Mouse (Mus musculus): Measurements from ENCODE around the gene Lrch1. TPM values are rescaled to one million over a fixed set of nuclear protein-coding genes. Genes with fewer than 3 reads are reported as not detected.

Lrch1 gene
- polyA plus RNA-seq, 1 experiment from 2014 or later: 18.3 TPM

GRCm38 (mm10) chr14:74861456-74861855 lies 86.2 kb downstream of the Lrch1 start:
- Histone ChIP-seq H3K4me2 (ENCODE audit: low read depth, low read length) (no peak overlapping the region), H3K27ac (ENCODE audit: low read length) (no peak overlapping the region), H3K4me3 (ENCODE audit: low read length) (no peak overlapping the region), H3K36me3 (ENCODE audit: control insufficient read depth, insufficient read depth, low read length) (peaks cover 5% of the 10 kb centered on the region), H3K4me1 (replicated peaks; ENCODE audit: control insufficient read depth, insufficient read depth, low read length) (peaks cover 18% of the 10 kb centered on the region), H3K9me3 (ENCODE audit: control insufficient read depth, low read length) (no peaks in the 10 kb centered on the region), H3K27me3 (ENCODE audit: control insufficient read depth, insufficient read depth, low read depth, low read length) (no peaks in the 10 kb centered on the region), H3K9ac (ENCODE audit: low read length) (no peak overlapping the region)
- ATAC-seq (ENCODE audit: low read depth): no peak
- 88% methylated on average over 9 of the region's 9 CpGs for WGBS

DNA sequence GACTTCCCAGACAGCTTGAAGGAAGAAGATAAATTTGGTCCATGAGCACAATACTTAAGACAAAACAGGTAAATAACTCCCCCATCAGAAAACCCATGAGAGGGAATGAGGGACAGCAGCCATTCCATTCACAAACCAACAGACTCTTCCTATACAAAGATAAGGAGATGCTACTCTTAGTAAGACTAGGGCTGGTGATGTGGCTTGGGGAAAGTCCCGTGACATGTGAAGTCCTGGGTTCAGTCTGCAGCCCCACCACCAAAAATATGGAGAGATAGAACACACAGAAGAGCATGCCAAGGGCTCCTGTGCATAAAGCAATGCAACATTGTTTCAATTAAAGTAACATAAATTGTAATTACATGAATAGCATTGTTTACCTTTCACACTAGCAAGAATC lies 88.5 kb downstream of the Lrch1 start:
- Histone ChIP-seq H3K4me2 (ENCODE audit: low read depth, low read length) (no peak overlapping the region), H3K9me3 (ENCODE audit: control insufficient read depth, low read length) (no peaks in the 10 kb centered on the region), H3K9ac (ENCODE audit: low read length) (no peak overlapping the region), H3K4me1 (replicated peaks; ENCODE audit: control insufficient read depth, insufficient read depth, low read length) (peaks cover 8% of the 10 kb centered on the region), H3K36me3 (ENCODE audit: control insufficient read depth, insufficient read depth, low read length) (peaks cover 10% of the 10 kb centered on the region), H3K27ac (ENCODE audit: low read length) (no peak overlapping the region), H3K4me3 (ENCODE audit: low read length) (no peak overlapping the region), H3K27me3 (ENCODE audit: control insufficient read depth, insufficient read depth, low read depth, low read length) (no peaks in the 10 kb centered on the region)
- WGBS: 89% methylated on average over 1 of the region's 1 CpGs
- no peak for ATAC-seq (ENCODE audit: low read depth)

DNA sequence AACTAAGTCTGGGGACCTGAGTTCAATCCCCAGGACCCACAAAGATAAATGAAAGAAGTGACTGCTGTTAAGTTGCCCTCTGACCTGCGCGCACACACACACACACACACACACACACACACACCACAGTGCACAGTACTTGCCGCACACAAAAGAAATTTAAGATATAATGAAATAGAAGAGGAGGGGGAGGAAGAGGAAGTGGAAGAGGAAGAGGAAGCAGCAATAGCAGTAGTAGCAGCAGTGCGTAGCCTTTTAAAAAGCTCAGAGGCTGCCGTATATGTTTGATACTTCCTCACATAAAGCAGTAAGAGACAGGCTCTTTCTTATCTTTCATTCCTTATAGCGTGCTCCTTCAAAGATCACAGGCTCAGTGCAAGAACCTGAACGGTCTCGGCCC lies 92.2 kb downstream of the Lrch1 start:
- 84% methylated on average over 8 of the region's 8 CpGs for WGBS
- no peak for ATAC-seq (ENCODE audit: low read depth)

GRCm38 (mm10) chr14:74853759-74854100 lies 93.9 kb downstream of the Lrch1 start:
- Histone ChIP-seq H3K27me3 (ENCODE audit: control insufficient read depth, insufficient read depth, low read depth, low read length) (no peaks in the 10 kb centered on the region), H3K36me3 (ENCODE audit: control insufficient read depth, insufficient read depth, low read length) (peaks cover 10% of the 10 kb centered on the region), H3K4me3 (ENCODE audit: low read length) (no peak overlapping the region), H3K27ac (ENCODE audit: low read length) (peak overlapping the region; percentile 97), H3K4me1 (replicated peaks; ENCODE audit: control insufficient read depth, insufficient read depth, low read length) (peaks cover 42% of the 10 kb centered on the region), H3K9ac (ENCODE audit: low read length) (no peak overlapping the region; the same call in 1 of the 2 replicates), H3K9me3 (ENCODE audit: control insufficient read depth, low read length) (no peaks in the 10 kb centered on the region), H3K4me2 (ENCODE audit: low read depth, low read length) (peak overlapping the region; percentile 22; the same call in 1 of the 2 replicates)
- ATAC-seq (ENCODE audit: low read depth): peak; percentile 61
- WGBS: 38% methylated on average over 4 of the region's 4 CpGs

More for the DNA sequence above, 92.2 kb downstream of the Lrch1 start:
- no peak overlapping the region for H3K9ac ChIP-seq (ENCODE audit: low read length)
- peaks cover 34% of the 10 kb centered on the region for H3K4me1 ChIP-seq (replicated peaks; ENCODE audit: control insufficient read depth, insufficient read depth, low read length)
- no peak overlapping the region for H3K4me3 ChIP-seq (ENCODE audit: low read length)
- no peaks in the 10 kb centered on the region for H3K27me3 ChIP-seq (ENCODE audit: control insufficient read depth, insufficient read depth, low read depth, low read length)
- peaks cover 10% of the 10 kb centered on the region for H3K36me3 ChIP-seq (ENCODE audit: control insufficient read depth, insufficient read depth, low read length)
- H3K27ac ChIP-seq (ENCODE audit: low read length): no peak overlapping the region
- no peaks in the 10 kb centered on the region for H3K9me3 ChIP-seq (ENCODE audit: control insufficient read depth, low read length)
- no peak overlapping the region for H3K4me2 ChIP-seq (ENCODE audit: low read depth, low read length)

- H3K9me3 ChIP-seq (ENCODE audit: control insufficient read depth, low read length): no peaks in the 10 kb centered on the region
- peaks cover 46% of the 10 kb centered on the region for H3K4me1 ChIP-seq (replicated peaks; ENCODE audit: control insufficient read depth, insufficient read depth, low read length)
- H3K27me3 ChIP-seq (ENCODE audit: control insufficient read depth, insufficient read depth, low read depth, low read length): no peaks in the 10 kb centered on the region
- WGBS: 4% methylated on average over 16 of the region's 16 CpGs
- H3K9ac ChIP-seq (ENCODE audit: low read length): peak overlapping the region; percentile 34
- H3K4me3 ChIP-seq (ENCODE audit: low read length): peak overlapping the region; percentile 14; the same call in 1 of the 2 replicates
- peak overlapping the region; percentile 34 for H3K4me2 ChIP-seq (ENCODE audit: low read depth, low read length)
- peaks cover 10% of the 10 kb centered on the region for H3K36me3 ChIP-seq (ENCODE audit: control insufficient read depth, insufficient read depth, low read length)
- ATAC-seq (ENCODE audit: low read depth): peak; percentile 81
- H3K27ac ChIP-seq (ENCODE audit: low read length): peak overlapping the region; percentile 97
Observed at GRCm38 (mm10) chr14:74852965-74853758, 94.5 kb downstream of the Lrch1 start.

DNA sequence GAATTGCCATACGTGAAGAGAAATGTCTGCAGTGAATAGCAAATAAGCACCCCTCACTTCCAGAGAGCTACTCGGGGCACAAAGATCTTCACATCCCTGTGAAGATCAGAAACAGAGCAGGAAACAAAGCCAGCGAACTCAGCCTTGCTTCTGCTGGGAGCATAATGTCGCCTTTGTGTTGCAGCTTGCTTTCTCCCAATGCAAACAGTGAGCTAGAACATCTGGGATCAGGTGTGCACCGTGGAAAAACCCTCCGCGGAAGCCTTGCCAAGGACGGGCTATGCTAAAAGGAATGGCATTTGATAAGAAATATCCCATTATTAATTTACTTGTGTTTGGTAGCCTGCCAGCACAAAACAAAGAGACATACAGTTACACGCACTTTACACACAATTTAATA lies 95.8 kb downstream of the Lrch1 start:
- WGBS: 30% methylated on average over 9 of the region's 9 CpGs
- no peaks in the 10 kb centered on the region for H3K9me3 ChIP-seq (ENCODE audit: control insufficient read depth, low read length)
- peak overlapping the region; percentile 97; the same call in 1 of the 2 replicates for H3K27ac ChIP-seq (ENCODE audit: low read length)
- H3K4me3 ChIP-seq (ENCODE audit: low read length): no peak overlapping the region
- H3K27me3 ChIP-seq (ENCODE audit: control insufficient read depth, insufficient read depth, low read depth, low read length): no peaks in the 10 kb centered on the region
- no peak for ATAC-seq (ENCODE audit: low read depth)
- H3K4me1 ChIP-seq (replicated peaks; ENCODE audit: control insufficient read depth, insufficient read depth, low read length): peaks cover 59% of the 10 kb centered on the region
- no peak overlapping the region for H3K9ac ChIP-seq (ENCODE audit: low read length)
- no peak overlapping the region for H3K4me2 ChIP-seq (ENCODE audit: low read depth, low read length)
- H3K36me3 ChIP-seq (ENCODE audit: control insufficient read depth, insufficient read depth, low read length): peaks cover 8% of the 10 kb centered on the region

GRCm38 (mm10) chr14:74849020-74849419 lies 98.7 kb downstream of the Lrch1 start:
- 24% methylated on average over 6 of the region's 6 CpGs for WGBS
- Histone ChIP-seq H3K9me3 (ENCODE audit: control insufficient read depth, low read length) (no peaks in the 10 kb centered on the region), H3K9ac (ENCODE audit: low read length) (no peak overlapping the region), H3K4me2 (ENCODE audit: low read depth, low read length) (no peak overlapping the region), H3K4me3 (ENCODE audit: low read length) (no peak overlapping the region), H3K27ac (ENCODE audit: low read length) (peak overlapping the region; percentile 11; the same call in 1 of the 2 replicates), H3K36me3 (ENCODE audit: control insufficient read depth, insufficient read depth, low read length) (no peaks in the 10 kb centered on the region), H3K27me3 (ENCODE audit: control insufficient read depth, insufficient read depth, low read depth, low read length) (no peaks in the 10 kb centered on the region), H3K4me1 (replicated peaks; ENCODE audit: control insufficient read depth, insufficient read depth, low read length) (peaks cover 64% of the 10 kb centered on the region)
- peak; percentile 59 for ATAC-seq (ENCODE audit: low read depth)

DNA sequence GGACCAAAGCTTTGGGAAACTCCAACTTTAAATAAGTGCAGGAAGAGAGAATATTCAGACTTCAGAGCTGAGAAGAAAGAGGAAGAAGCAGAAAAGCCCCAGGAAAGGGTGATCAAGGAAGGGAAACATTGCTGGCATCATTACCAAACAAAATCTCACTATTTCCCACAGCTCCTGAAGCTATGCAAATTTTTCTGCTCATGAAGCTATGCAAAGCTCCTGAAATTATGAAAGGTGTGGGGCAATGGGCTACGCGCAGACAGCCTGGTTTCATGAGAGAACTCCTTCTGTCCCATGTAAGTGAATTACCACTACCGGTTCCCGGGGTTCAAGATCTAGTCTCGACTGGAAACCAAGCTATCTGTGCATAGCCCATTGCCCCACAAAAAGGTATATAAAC lies 99.5 kb downstream of the Lrch1 start:
- Histone ChIP-seq H3K27ac (ENCODE audit: low read length) (peak overlapping the region; percentile 56; the same call in 1 of the 2 replicates), H3K4me3 (ENCODE audit: low read length) (no peak overlapping the region), H3K27me3 (ENCODE audit: control insufficient read depth, insufficient read depth, low read depth, low read length) (no peaks in the 10 kb centered on the region), H3K4me2 (ENCODE audit: low read depth, low read length) (no peak overlapping the region), H3K36me3 (ENCODE audit: control insufficient read depth, insufficient read depth, low read length) (no peaks in the 10 kb centered on the region), H3K9me3 (ENCODE audit: control insufficient read depth, low read length) (no peaks in the 10 kb centered on the region), H3K4me1 (replicated peaks; ENCODE audit: control insufficient read depth, insufficient read depth, low read length) (peaks cover 56% of the 10 kb centered on the region), H3K9ac (ENCODE audit: low read length) (no peak overlapping the region)
- ATAC-seq (ENCODE audit: low read depth): no peak
- WGBS: 89% methylated on average over 5 of the region's 5 CpGs

DNA sequence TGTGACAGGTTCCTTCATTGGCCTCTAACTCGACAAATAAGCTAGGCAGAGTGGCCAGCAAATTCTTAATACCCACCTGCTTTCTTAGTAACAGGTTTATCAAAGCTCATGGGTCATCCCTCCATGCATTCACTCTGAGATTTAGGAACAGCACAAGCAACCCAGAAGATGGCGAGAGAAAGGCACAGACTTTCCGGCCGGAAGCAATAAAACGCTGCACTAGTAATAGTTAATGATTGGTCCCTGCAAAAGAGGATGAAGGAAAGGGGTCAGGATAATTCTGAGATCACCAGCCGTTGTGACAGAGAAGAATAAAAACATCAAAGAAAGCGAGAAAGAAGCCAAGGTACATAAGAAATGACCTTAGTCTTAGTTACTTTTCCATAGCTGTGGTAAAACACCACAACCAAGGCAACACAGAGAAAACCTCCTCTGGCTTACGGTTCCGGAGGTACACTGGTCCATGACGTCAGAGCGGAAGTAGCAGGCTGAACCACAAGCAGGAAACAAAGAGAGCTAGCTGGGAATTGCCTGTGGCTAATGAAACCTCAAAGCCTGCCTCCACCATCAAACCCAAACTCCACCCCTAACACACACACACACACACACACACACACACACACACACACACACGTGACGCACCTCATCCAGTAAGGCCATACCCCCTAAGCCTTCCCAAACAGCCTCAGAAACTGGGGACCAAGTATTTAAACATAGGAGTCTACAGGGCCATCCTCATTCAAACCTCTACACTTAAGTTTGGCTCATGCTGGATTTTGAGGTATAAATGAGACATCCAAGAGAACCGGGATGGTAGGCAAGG lies 100.2 kb downstream of the Lrch1 start:
- no peak overlapping the region for H3K4me2 ChIP-seq (ENCODE audit: low read depth, low read length)
- no peak overlapping the region for H3K9ac ChIP-seq (ENCODE audit: low read length)
- peak overlapping the region; percentile 56 for H3K27ac ChIP-seq (ENCODE audit: low read length)
- no peak for ATAC-seq (ENCODE audit: low read depth)
- peaks cover 49% of the 10 kb centered on the region for H3K4me1 ChIP-seq (replicated peaks; ENCODE audit: control insufficient read depth, insufficient read depth, low read length)
- no peaks in the 10 kb centered on the region for H3K27me3 ChIP-seq (ENCODE audit: control insufficient read depth, insufficient read depth, low read depth, low read length)
- 52% methylated on average over 14 of the region's 14 CpGs for WGBS
- H3K9me3 ChIP-seq (ENCODE audit: control insufficient read depth, low read length): no peaks in the 10 kb centered on the region
- H3K4me3 ChIP-seq (ENCODE audit: low read length): no peak overlapping the region
- no peaks in the 10 kb centered on the region for H3K36me3 ChIP-seq (ENCODE audit: control insufficient read depth, insufficient read depth, low read length)

Measured in lung, embryonic 16.5 days (tissue).